Mouse (Mus musculus): ENCODE data around the gene Tssk1.

DNA sequence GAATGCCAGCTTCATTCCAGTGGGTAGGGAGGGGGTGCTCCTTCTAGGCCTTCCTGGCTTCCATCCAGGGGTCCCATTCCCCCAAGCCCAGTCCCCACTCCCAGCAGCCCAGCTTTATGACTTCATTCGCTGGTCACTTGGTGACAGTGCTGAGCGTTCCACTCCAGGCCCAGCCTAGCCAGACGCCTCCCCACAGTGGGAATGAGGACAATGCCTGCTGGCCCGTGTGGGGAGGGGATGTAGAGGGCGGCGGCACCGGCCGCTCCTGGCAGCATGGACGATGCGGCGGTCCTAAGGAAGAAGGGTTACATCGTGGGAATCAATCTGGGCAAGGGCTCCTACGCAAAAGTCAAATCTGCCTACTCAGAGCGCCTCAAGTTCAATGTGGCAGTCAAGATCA, 4.4 kb downstream of the Tssk1 start, which contains the start of the genes Dgcr2 and Tssk2:
- TF ChIP-seq EP300 (optimal IDR thresholded peaks at IDR 0.05), result no peak
- no peak for TF ChIP-seq CTCF (IDR thresholded peaks at IDR 0.05; ENCODE audit: low read depth)
